Mouse (Mus musculus) adrenal gland, postnatal 10 days (tissue): ENCODE results near the gene Sigirr. TPM values are rescaled to one million over a fixed set of nuclear protein-coding genes. Genes with fewer than 3 reads are reported as not detected.

Experiments
- DNase-seq: peaks from one replicate; pipeline ENCODE4 v3.0.0; 2021; ENCODE audit warnings: mixed read lengths
- total RNA-seq, 2 experiments: library from RNA; stranded (reverse); gene quantifications; 2 replicates each; pipeline ENCODE4 v1.2.3; 2021

Gene Sigirr
- total RNA-seq, 2 experiments from 2014 or later, result 8.3 to 10.6 TPM

DNA sequence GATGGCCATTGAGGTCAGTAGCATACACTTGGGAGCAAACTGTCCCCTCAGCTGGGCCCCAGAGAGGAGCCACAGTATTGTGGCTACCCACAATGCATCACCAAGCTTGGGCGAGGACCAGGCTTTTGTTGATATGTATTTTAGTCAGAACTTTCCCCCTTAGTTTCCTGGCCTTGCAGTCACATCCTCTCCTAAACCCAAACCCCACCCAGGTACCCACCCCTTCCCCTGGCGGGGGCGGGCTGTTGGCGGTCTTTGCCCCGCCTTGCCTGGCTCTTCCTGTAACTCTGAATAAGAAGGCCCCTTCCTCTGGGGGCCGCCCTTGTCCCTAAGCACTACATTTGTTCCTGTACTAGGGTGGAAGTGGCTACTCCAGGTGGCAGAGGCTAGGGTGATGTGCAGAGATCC, 3.7 kb downstream of the Sigirr start:
- peak; percentile 67 for DNase-seq

DNA sequence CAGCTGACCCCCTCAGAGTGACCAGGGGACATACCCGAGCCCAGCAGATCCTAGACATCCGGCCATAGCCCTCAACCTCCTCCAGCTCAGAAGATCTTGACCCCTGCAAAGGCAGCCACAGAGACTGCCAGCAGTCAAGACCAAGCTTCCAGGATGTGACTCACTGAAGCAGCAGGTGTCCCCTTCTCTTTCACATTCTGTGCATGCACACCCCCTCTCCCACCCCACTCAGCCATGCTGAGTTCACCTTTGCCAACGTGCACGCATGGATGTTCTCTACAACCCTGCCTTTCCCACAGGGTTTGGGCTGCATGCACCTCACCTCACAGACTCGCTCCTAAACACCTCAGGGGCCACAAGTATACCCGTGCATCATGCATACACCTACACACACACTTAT, 4.4 kb downstream of the Sigirr start:
- no peak for DNase-seq

GRCm38 (mm10) chr7:141094487-141095205, 5.7 kb downstream of the Sigirr start:
- DNase-seq, result no peak

GRCm38 (mm10) chr7:141093950-141094349, 6.4 kb downstream of the Sigirr start:
- DNase-seq, result no peak

- DNase-seq, result peak; percentile 91
These were observed 8.2 kb downstream of the Sigirr start for GRCm38 (mm10) chr7:141092051-141092735.

DNA sequence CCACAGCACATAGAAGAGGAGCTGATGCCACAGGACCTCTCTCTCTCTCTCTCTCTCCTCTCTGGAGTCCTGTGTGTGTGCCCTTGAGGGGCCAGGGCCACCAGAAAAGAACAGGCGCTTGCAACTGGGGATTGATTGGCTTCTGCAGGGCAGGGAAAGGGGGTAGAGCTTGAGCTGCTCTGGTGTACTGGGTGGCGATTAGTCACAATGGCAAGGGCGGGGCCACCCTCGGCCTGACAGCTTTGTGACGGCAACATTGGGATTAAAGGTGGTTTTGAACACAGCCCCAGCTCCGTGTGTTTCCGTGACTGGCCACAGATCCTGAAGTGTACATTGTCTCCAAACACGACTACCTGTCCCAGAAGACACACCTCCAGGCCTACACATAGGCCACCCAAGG, 10.1 kb downstream of the Sigirr start:
- DNase-seq, result no peak

- no peak for DNase-seq
These were observed 11.9 kb downstream of the Sigirr start for GRCm38 (mm10) chr7:141088473-141088872.

DNA sequence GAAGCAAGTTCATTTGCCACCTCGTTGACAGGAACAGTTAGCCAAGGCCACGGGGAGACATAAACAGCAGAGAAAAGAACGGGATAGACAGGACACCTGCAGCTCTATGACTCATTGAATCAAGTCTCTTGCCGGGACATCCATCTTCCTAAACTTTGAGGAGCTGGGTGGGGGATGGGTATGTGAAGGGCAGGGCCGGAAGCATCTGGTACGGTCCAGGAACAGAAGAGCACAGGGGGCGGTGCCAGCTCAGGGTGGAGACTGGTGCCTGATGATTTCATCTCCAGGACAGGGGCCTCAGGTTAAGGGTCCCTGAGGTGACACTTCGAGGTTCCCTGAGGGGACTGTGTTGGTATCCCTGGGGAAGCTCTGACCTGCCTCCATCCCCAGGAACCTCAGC, 12.5 kb downstream of the Sigirr start:
- no peak for DNase-seq

DNA sequence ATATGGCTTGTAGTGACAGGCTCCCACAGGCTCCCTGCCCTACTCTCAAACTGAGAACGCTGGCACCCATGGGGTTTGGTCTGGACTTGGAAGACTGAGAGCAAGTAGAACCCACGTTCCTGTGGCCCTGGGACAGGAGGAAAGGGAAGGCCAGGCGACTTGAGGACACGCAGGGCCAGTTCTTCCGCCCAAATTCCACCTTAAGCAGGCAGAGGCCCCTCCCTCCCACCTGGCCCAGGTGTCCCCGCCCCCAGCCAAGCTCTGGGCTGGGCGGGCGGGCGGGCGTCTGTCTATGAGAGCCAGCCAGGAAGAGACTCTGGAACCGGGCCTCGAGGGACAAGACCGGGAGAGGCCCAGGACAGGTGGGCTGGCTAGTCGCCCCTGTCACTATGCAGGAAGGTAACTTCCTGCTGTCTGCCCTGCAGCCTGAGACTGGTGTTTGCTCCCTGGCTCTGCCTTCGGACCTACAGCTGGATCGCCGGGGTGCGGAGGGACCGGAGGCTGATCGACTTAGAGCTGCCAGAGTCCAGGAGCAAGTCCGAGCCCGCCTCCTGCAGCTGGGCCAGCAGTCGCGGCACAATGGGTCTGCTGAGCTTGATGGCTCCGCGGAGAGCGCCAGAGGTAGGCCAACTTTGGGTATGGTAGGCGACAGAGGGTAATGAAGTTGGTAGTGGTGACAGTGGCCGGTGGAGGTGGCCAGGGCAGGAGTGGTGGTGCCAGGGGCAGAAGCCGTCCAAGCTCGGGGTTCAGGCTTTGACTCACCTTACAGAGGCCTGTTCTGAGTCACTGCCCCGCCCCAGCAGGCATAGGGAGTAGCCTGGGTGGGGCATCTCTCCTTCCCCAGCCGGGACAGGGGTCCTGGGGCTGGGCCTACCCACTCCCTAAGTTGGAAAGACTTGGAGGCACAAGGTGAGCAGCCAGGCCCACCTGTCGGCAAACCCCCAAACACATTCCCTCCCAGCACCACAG, 20.6 kb downstream of the Sigirr start:
- DNase-seq, result no peak

DNA sequence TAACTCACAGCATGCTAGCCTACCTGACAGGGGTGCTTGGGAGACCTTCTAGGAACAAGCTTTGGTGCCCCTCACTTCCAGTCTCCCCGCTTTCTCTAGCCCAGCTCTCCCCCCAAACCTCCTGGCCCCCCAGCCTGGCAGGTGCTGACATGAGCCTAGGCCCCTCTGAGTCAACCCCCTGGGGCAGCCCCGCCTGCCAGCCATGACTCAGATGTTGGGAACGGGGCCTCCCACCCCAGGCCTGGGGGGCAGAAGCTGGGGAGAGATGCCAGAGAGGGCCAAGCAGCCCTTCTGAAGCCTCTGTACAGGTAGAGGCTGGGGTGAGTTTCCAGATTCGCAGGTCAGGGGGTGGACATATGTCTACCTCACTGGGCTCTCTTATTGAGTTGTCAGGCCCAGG, 21.5 kb downstream of the Sigirr start:
- no peak for DNase-seq

- DNase-seq, result no peak
These were observed 22.5 kb downstream of the Sigirr start, which contains the start of gene Pkp3 for GRCm38 (mm10) chr7:141077841-141078240. Gene Pkp3 (plus strand): TSS chr7:141078218.

- DNase-seq, result no peak
These were observed 26.6 kb downstream of the Sigirr start for GRCm38 (mm10) chr7:141073782-141074181.

- no peak for DNase-seq
These were observed 28.2 kb downstream of the Sigirr start for GRCm38 (mm10) chr7:141072017-141072745.

DNA sequence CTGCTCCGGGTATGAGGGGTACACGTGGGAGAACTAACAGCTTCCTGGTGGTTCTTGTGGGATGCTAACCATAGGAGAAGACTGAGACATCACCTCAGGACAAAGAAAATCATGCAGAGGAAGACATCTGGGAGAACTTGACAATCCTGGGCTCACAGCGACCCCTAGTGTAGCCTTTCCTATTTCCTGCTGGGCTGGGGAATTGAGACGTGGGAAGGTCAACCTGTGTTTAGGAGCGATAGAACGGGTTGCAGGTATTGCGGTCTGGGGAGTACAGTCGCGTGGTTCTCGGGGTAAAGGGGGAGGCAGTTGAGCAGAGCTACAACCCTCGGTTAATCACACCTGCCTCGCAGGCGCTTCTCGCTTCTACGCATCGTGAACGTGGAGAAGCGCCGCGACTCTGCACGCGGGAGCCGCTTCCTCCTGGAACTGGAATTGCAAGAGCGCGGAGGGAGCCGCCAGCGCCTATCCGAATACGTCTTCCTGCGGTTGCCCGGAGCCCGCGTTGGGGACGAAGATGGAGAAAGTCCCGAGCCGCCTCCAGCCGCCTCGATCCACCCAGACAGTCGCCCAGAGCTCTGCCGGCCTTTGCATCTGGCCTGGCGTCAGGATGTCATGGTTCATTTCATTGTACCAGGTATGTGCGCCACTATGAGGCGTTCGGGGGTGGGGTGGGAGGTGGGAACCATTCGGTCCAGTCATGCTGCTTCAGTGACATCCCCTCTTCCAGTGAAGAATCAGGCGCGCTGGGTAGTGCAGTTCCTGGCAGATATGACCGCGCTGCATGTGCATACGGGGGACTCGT, 30.1 kb downstream of the Sigirr start:
- DNase-seq, result peak; percentile 86

GRCm38 (mm10) chr7:141068351-141068750, 32.0 kb downstream of the Sigirr start:
- no peak for DNase-seq

GRCm38 (mm10) chr7:141064576-141064975, 35.8 kb downstream of the Sigirr start:
- no peak for DNase-seq

GRCm38 (mm10) chr7:141064175-141064574, 36.2 kb downstream of the Sigirr start:
- no peak for DNase-seq

GRCm38 (mm10) chr7:141063353-141063752, 37.0 kb downstream of the Sigirr start:
- DNase-seq, result no peak

- DNase-seq, result no peak
These were observed 37.8 kb downstream of the Sigirr start for GRCm38 (mm10) chr7:141062525-141062924.

GRCm38 (mm10) chr7:141061269-141061692, 39.1 kb downstream of the Sigirr start:
- no peak for DNase-seq
